Mouse (Mus musculus): ENCODE measurements around the gene Ppil4. TPM values are rescaled to one million over a fixed set of nuclear protein-coding genes. Genes with fewer than 3 reads are reported as not detected.

The Ppil4 gene
- polyA plus RNA-seq, 3 experiments from 2014 or later: 73.7 to 85.7 (median 82.6) TPM

DNA sequence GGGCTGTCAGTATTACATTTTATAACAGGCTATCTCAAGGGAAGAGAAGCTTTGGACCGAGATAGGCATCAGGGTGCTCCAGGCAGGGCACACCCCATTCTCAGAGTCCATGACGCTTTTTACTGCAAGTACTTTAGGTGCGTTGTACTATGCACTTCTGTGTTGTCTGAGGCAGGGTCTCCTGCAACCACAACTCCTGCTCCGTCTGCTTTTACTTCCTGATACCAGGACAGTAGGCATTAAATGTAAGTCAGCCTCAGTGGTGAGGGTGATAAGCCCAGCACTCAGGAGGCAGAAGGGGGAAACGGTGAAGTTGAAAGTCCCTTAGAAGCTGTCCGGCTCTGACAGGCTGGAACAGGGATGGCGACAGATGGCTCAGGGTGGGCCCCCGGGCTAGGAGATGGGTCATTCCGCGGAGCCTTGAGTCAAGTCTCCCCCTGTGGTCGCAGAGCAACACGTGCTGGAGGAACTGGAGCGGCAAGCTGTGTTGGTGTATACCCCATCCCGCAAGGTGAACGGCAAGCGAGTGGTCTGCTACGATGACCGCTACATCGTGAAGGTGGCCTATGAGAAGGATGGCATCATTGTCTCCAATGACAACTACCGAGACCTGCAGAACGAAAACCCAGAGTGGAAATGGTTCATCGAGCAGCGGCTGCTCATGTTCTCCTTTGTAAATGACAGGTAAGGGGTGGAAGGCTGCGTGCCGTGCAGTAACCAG, 69.4 kb downstream of the Ppil4 start:
- no peak for ATAC-seq

DNA sequence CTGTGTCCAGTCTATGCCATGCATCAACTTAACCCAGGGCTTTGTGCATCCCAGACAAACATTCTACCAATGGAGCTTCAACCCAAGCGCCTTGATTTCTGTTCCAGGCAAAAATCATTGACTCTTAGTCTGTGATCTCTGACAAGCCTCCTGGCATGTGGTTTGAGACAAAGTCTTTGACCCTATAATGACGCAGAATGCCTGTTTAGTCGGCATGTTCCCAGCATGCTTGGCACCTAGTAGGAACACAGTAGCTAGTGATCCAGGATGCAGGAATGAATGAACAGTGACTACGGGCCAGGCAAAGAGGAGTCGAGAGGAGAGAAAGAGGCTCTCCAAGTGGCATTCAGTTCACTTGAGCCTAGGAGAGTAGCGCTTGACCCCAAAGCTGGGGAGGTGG, 70.7 kb downstream of the Ppil4 start:
- ATAC-seq: no peak

DNA sequence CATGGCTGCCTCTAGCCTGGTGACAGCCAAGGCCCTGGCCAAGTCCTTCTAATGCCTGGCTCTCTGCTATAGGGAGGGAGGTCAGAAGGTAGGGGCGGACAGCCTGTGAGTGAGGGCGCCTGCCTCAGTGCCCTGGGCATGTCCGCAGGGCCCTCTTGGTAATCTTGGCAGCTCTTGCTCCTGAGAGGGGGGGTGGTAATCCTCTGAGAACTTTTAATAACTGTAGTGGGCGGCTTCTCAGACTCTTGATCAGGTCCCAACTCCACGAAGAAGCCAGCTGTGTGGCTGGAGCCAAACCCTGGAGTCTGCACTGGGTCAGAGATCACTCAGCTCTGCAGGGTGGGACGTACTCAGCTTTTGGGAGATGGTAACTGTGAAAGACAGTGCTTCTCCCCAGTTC, 71.5 kb downstream of the Ppil4 start:
- no peak for ATAC-seq

DNA sequence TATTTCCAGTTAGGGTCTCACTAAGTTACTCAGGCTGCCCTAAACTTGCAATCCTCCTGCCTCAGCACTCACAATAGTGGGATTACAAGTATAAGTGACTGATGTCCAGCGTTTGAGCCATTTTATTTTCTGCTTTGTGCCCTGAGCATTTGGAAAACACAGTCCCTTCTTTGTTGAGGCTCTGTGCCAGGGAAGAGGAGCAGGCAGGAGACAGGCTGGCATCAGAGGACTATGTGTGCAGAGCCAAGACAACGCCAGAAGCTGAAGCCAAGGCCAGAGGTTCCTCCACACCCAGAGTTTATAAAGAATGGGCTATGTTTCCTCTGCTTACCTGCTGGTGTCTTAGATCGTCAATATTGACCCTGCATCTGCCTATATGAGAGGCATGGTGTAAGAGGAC, 72.1 kb downstream of the Ppil4 start:
- ATAC-seq: no peak

DNA sequence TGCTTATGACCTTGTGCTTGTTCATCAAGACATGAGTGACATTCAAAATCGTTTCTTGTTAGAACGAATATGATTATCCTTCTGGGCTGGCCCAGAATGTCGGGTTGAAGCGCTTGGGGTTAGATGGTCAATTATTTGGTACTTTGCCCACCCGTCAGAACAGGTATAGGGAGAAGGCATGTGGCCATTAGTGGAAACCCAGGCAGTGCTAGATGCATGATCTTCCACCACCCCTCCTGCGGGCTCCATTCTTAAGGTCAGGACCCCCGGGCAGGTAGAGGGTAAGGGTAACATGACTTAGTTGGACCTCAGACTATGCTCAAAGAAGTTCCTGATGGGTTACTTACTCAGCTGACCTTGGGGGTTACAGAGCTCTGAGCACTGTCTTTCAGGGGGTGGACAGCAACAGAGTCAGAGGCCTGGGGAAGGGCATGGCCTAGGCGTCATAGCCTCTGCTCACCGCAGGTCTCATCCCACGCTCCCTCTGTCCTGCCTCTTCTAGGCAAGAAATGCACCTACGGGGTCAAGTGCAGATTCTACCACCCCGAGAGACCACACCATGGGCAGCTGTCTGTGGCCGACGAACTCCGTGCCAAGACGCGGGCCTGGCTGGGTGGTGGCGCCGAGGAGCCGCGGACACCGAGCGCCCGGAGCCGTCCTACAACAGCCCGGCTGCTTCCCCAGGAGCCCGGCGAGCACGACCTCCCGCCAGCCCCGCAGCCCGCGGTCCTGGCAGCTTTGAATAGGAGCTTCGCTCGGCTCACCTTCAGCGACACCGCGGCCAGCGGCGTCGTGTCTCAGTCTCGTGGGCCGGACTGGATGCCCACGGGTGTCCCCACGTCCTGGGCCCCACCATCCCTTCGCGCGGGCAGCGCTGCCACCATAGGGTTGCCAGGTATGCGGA, 74.3 kb downstream of the Ppil4 start:
- ATAC-seq: no peak

DNA sequence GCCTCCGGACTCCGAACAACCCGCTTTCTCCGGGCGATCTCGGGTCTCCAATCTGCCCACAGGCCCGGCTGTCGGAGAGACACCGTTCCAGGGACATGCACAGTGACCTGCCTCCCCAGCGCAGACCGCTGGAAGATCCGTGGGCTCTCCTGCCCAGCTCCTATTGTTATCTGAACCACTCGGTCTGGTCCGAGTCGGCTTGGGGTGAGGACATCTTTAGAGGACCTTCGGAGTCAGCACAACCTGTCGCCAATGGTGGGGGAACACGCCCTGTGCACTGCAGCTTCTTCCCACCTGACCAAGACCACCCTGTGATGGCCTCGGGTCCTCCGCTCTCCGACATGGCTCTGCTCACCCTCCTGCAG, 75.0 kb downstream of the Ppil4 start:
- no peak for ATAC-seq

DNA sequence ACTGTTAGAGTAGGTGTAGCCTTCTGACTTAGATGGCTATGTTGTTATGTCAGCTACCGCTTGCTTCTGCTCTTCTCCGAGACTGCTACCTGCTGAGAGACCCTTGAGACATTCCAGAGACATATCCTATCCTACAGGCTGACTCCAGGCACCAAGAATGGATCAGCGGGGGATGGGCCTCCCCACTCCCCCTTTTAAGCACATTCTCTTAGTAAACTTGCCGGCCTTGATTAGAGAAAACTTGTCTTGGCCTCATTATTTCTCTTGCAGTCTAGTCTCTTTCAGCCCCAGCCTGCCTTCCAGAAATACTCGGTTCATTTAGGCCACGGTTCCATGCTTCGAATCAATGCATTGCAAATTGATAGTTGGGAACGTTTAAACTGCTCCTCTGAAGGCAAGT, 77.1 kb downstream of the Ppil4 start:
- ATAC-seq: no peak

DNA sequence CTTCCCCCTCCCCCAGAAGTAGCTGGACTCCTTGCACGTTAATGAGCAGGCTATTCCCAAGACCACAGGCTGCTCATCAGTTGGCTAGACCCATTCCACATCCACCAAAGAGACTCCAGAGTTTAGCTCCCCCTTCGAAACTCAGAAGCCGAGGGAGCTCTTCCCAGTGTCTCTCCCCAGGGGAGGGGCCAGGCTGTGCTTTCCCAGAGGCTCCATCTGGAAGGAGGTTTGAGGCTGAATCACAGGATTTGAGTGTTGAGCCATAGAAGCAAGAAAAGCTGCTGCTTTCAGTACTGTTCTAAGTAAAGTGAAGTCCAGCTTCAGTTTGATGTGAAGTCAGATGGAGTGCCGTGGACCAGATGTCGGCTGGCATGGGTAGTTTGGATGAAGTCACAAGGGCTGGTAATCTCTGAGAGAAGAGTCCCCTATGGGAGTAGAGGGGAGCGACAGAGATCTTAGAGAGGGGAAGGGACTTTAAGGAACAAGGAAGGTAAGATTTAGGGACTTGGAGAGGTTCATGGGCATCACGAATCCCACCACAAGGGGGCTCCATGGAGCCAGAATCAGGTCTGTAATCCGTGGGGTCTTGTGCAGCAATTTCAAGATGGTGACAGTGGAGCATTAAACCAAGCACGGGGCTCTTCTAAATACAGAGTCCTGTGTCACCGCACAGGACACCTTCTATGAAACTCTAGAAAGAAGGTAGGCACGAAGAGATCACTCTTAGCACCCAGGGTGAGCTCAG, 78.1 kb downstream of the Ppil4 start:
- peak; percentile 63 for ATAC-seq

DNA sequence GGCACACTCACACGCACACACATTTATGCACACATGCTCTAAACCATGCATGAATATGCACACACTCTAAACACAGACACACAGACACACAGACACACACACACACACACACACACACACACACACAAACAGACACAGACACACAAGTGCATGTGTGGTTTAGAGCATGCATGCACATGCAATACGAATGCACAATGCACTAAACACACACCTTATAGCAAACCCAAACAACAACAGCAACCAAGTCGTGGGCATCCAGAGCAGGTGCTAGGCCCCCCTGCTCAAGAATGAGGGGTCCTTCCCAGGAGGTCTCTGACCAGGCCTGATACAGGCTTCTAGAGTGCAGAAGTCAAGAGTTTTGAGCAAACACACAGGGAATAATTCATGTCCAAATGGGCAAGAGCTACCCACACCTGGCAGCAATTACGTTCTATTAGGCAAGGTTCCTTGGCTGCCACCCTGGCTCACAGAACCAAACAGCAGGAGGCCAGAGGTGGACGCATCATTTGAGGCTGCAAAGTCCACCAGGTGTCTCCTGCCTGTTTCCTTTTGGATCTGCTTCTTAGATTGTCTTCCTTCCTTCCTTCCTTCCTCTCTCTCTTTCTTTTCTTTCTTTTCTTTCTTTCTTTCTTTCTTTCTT, 78.8 kb downstream of the Ppil4 start:
- ATAC-seq: peak; percentile 19

Other genes with a start within 250 kb of the Ppil4 start
- not detected for gene Lrp11, start 203.1 kb upstream of the Ppil4 start, polyA plus RNA-seq (2017; shearing (Covaris generic))
- 10 to 100 TPM; 25.7 to 33.5 (median 27.4) TPM for gene Nup43, start 125.4 kb upstream of the Ppil4 start, polyA plus RNA-seq (2017; shearing (Covaris generic))
- 100 to 1,000 TPM in 2 of 3 experiments, 10 to 100 TPM in 1; 96.8 to 153 (median 100) TPM for gene Pcmt1, start 111.8 kb upstream of the Ppil4 start, polyA plus RNA-seq (2017; shearing (Covaris generic))
- 1 to 10 TPM; 6.0 to 8.5 (median 6.1) TPM for gene Lats1, start 111.7 kb upstream of the Ppil4 start, polyA plus RNA-seq (2017; shearing (Covaris generic))
- 100 to 1,000 TPM in 1 of 3 experiments, 10 to 100 TPM in 2; 73.9 to 103 (median 83.1) TPM for gene Katna1, start 66.9 kb upstream of the Ppil4 start, polyA plus RNA-seq (2017; shearing (Covaris generic))
- gene Ginm1, start 67 bp upstream of the Ppil4 start, polyA plus RNA-seq (2017; shearing (Covaris generic)): 10 to 100 TPM; 64.3 to 74.6 (median 72.9) TPM
- 10 to 100 TPM; 36.9 to 59.8 (median 48.1) TPM for gene Zc3h12d, start 39.6 kb downstream of the Ppil4 start, polyA plus RNA-seq (2017; shearing (Covaris generic))
- gene Tab2, start 163.3 kb downstream of the Ppil4 start, polyA plus RNA-seq (2017; shearing (Covaris generic)): 10 to 100 TPM; 36.0 to 41.6 (median 40.0) TPM

All from inflammation-experienced regulatory T-cells, adult 6 months (primary cell).